Mouse (Mus musculus) hindbrain, embryonic 14.5 days (tissue): ENCODE data around the gene Klhl6. TPM values are rescaled to one million over a fixed set of nuclear protein-coding genes. Genes with fewer than 3 reads are reported as not detected.

Experiments
- ATAC-seq: fragments of 200-750 bp; cut with Nextera tagmentation; 2 replicates; pipeline ENCODE4 v1.8.0; 2017; ENCODE audit warnings: moderate number of reproducible peaks, mild to moderate bottlenecking, moderate TSS enrichment, moderate library complexity; ENCODE audit not compliant: low FRiP score
- DNase-seq: peaks from one replicate; pipeline ENCODE4 v3.0.0-alpha.2; 2015; ENCODE audit warnings: low spot score
- H3K27ac ChIP-seq: fragments of 300-500 bp; sonication (generic); 2 replicates; pipeline ENCODE4 v1.5.1; 2014; ENCODE audit warnings: mild to moderate bottlenecking, moderate library complexity
- H3K27me3 ChIP-seq: fragments of 300-500 bp; sonication (generic); 2 replicates; pipeline ENCODE4 v1.6.1; 2014; ENCODE audit warnings: mild to moderate bottlenecking, low read length, mixed read lengths; ENCODE audit not compliant: control insufficient read depth, insufficient read depth
- H3K36me3 ChIP-seq: fragments of 300-500 bp; sonication (generic); replicated peaks from 2 replicates; pipeline ENCODE4 v1.6.1; 2014; ENCODE audit not compliant: control insufficient read depth, insufficient read depth
- H3K4me1 ChIP-seq: fragments of 300-500 bp; sonication (generic); replicated peaks from 2 replicates; pipeline ENCODE4 v1.6.1; 2014; ENCODE audit warnings: antibody characterized with exemption, low read length, mixed read lengths; ENCODE audit not compliant: control insufficient read depth, insufficient read depth
- H3K4me2 ChIP-seq: fragments of 300-500 bp; sonication (generic); replicated peaks from 2 replicates; pipeline ENCODE4 v1.6.1; 2014; ENCODE audit warnings: mild to moderate bottlenecking, moderate library complexity
- H3K4me3 ChIP-seq: fragments of 300-500 bp; sonication (generic); replicated peaks from 2 replicates; pipeline ENCODE4 v1.5.1; 2014; ENCODE audit warnings: mild to moderate bottlenecking, low read length
- H3K9ac ChIP-seq: fragments of 300-500 bp; sonication (generic); 2 replicates; pipeline ENCODE4 v1.6.1; 2014
- H3K9me3 ChIP-seq: fragments of 300-500 bp; sonication (generic); 2 replicates; pipeline ENCODE4 v1.6.1; 2016; ENCODE audit warnings: low read length; ENCODE audit not compliant: control insufficient read depth
- WGBS: fragments of 180-500 bp; shearing (Covaris S2); extraction: QIAGEN DNeasy Blood & Tissue Kit; methylation state at CpG from one replicate; pipeline ENCODE4 v1.1.7; 2014; 5-methylcytosine and 5-hydroxymethylcytosine counted together
- polyA plus RNA-seq: library from polyadenylated mRNA; unstranded; fragments of >200 nt; fragmentation: Nextera tagmentation; extraction: Ambion mirVana; gene quantifications from 2 replicates; pipeline ENCODE4 v1.2.1, GENCODE M21; 2014

Klhl6 gene
- polyA plus RNA-seq, 1 experiment from 2014 or later: 3.7 TPM

- Histone ChIP-seq H3K27ac (no peak overlapping the region), H3K9me3 (no peaks in the 10 kb centered on the region), H3K4me1 (no peaks in the 10 kb centered on the region), H3K4me3 (no peak overlapping the region), H3K36me3 (no peaks in the 10 kb centered on the region), H3K27me3 (no peaks in the 10 kb centered on the region), H3K9ac (no peak overlapping the region), H3K4me2 (no peak overlapping the region)
- ATAC-seq (no peak), DNase-seq (no peak)
- WGBS: 84% methylated on average over 4 of the region's 4 CpGs
These were observed 22.3 kb downstream of the Klhl6 start for GRCm38 (mm10) chr16:19960407-19961058.

- DNase-seq (no peak), ATAC-seq (no peak)
- Histone ChIP-seq H3K9me3 (no peaks in the 10 kb centered on the region), H3K27ac (no peak overlapping the region), H3K27me3 (no peaks in the 10 kb centered on the region), H3K4me3 (no peak overlapping the region), H3K9ac (no peak overlapping the region), H3K36me3 (no peaks in the 10 kb centered on the region), H3K4me2 (no peak overlapping the region), H3K4me1 (no peaks in the 10 kb centered on the region)
- WGBS: 88% methylated on average over 5 of the region's 5 CpGs
These were observed 25.8 kb downstream of the Klhl6 start for GRCm38 (mm10) chr16:19957051-19957450.

GRCm38 (mm10) chr16:19947336-19947735 is 35.5 kb downstream of the Klhl6 start:
- DNase-seq (no peak), ATAC-seq (no peak)
- Histone ChIP-seq H3K27ac (no peak overlapping the region), H3K4me2 (no peak overlapping the region), H3K9me3 (no peaks in the 10 kb centered on the region), H3K36me3 (no peaks in the 10 kb centered on the region), H3K9ac (no peak overlapping the region), H3K27me3 (no peaks in the 10 kb centered on the region), H3K4me1 (no peaks in the 10 kb centered on the region), H3K4me3 (no peak overlapping the region)
- 87% methylated on average over 3 of the region's 3 CpGs for WGBS

- Histone ChIP-seq H3K9ac (no peak overlapping the region), H3K4me1 (no peaks in the 10 kb centered on the region), H3K27ac (no peak overlapping the region), H3K27me3 (no peaks in the 10 kb centered on the region), H3K9me3 (no peaks in the 10 kb centered on the region), H3K36me3 (no peaks in the 10 kb centered on the region), H3K4me2 (no peak overlapping the region), H3K4me3 (no peak overlapping the region)
- ATAC-seq: no peak
- no peak for DNase-seq
- WGBS: 87% methylated on average over 11 of the region's 11 CpGs
These were observed 36.1 kb downstream of the Klhl6 start for GRCm38 (mm10) chr16:19946578-19947298.

- Histone ChIP-seq H3K9ac (no peak overlapping the region), H3K4me2 (no peak overlapping the region), H3K4me3 (no peak overlapping the region), H3K36me3 (no peaks in the 10 kb centered on the region), H3K4me1 (no peaks in the 10 kb centered on the region), H3K9me3 (no peaks in the 10 kb centered on the region), H3K27me3 (no peaks in the 10 kb centered on the region), H3K27ac (no peak overlapping the region)
- DNase-seq (no peak), ATAC-seq (no peak)
These were observed 62.0 kb downstream of the Klhl6 start for GRCm38 (mm10) chr16:19920823-19921222.

- no peak for DNase-seq
- Histone ChIP-seq H3K4me3 (no peak overlapping the region), H3K4me2 (no peak overlapping the region), H3K9ac (no peak overlapping the region), H3K27me3 (no peaks in the 10 kb centered on the region), H3K4me1 (no peaks in the 10 kb centered on the region), H3K36me3 (no peaks in the 10 kb centered on the region), H3K27ac (no peak overlapping the region), H3K9me3 (no peaks in the 10 kb centered on the region)
- no peak for ATAC-seq
- 92% methylated on average over 1 of the region's 1 CpGs for WGBS
These were observed 64.6 kb downstream of the Klhl6 start for GRCm38 (mm10) chr16:19918286-19918685.

- DNase-seq (no peak), ATAC-seq (no peak)
- WGBS: 86% methylated on average over 2 of the region's 2 CpGs
- Histone ChIP-seq H3K27ac (no peak overlapping the region), H3K36me3 (no peaks in the 10 kb centered on the region), H3K4me3 (no peak overlapping the region), H3K4me2 (no peak overlapping the region), H3K9me3 (no peaks in the 10 kb centered on the region), H3K9ac (no peak overlapping the region), H3K4me1 (no peaks in the 10 kb centered on the region), H3K27me3 (no peaks in the 10 kb centered on the region)
These were observed 70.3 kb downstream of the Klhl6 start for GRCm38 (mm10) chr16:19912582-19912981.

GRCm38 (mm10) chr16:19908291-19908690 is 74.5 kb downstream of the Klhl6 start:
- no peak overlapping the region for H3K9ac ChIP-seq
- no peaks in the 10 kb centered on the region for H3K4me1 ChIP-seq
- H3K27me3 ChIP-seq: no peaks in the 10 kb centered on the region
- no peak overlapping the region for H3K4me3 ChIP-seq
- H3K4me2 ChIP-seq: no peak overlapping the region
- DNase-seq: no peak
- no peaks in the 10 kb centered on the region for H3K9me3 ChIP-seq
- ATAC-seq: no peak
- WGBS: 64% methylated on average over 3 of the region's 3 CpGs
- no peaks in the 10 kb centered on the region for H3K36me3 ChIP-seq
- no peak overlapping the region for H3K27ac ChIP-seq

GRCm38 (mm10) chr16:19907103-19907502 is 75.7 kb downstream of the Klhl6 start:
- Histone ChIP-seq H3K36me3 (no peaks in the 10 kb centered on the region), H3K9ac (no peak overlapping the region), H3K4me1 (no peaks in the 10 kb centered on the region), H3K27me3 (no peaks in the 10 kb centered on the region), H3K9me3 (no peaks in the 10 kb centered on the region), H3K4me2 (no peak overlapping the region), H3K27ac (no peak overlapping the region), H3K4me3 (no peak overlapping the region)
- WGBS: 40% methylated on average over 2 of the region's 2 CpGs
- DNase-seq (peak; percentile 73), ATAC-seq (no peak)
